Mouse (Mus musculus) adrenal gland, postnatal 4 days (tissue): Measurements from ENCODE around the gene Acoxl. TPM values are rescaled to one million over a fixed set of nuclear protein-coding genes. Genes with fewer than 3 reads are reported as not detected.
"Not testable (repeated sequence)": the region's sequence is repeated elsewhere in the genome, so short reads cannot be mapped to it uniquely, and the experiment has no call there.

Source experiments
- DNase-seq, 2 experiments: peaks; one replicate each; pipeline ENCODE4 v3.0.0; 2021 to 2022; ENCODE audit warnings: low spot score in 2 of 2, mixed read lengths in 2 of 2
- total RNA-seq, 2 experiments: library from RNA; stranded (reverse); gene quantifications; 2 replicates each; pipeline ENCODE4 v1.2.3; 2021

Acoxl gene
- total RNA-seq, 2 experiments from 2014 or later = 0.20 to 0.42 TPM

DNA sequence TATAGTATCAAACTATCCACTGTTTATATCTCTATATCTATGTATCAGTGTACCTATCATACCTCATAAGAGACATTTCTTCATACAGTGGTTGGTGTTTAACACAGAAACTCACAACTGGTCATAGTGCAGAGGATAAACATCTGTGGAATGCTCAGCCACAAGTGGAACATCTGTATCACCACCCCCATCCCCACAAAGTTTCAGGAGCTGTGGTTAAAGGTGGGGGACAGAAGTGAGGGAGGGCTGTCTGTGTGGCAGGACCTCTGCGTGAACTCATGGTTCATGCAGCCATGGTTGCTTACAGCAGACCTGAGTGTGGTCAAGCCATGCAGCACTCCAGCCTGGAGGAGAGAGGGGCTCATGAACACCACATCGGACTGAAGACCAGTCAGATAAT lies 234.9 kb downstream of the Acoxl start:
- no peak for DNase-seq

DNA sequence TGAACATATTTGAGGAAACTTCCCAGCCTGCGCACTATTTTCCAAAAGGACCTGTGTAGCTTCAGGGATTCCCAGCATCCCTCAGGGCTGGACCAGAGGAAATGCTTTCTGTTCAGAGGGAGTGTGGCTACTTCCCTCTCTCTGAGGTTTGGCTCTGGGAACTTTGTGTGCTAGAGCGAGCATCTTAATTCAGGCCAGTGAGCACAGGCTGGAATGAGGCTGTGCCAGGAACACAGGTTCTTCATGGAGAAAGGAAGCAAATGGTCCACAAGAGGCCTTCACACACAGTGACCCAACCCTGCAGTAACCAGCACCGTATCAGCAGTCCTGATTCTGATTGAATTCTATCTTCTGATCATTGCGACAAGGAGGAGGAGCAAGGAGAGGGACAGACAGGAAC lies 238.3 kb downstream of the Acoxl start:
- DNase-seq = no peak

DNA sequence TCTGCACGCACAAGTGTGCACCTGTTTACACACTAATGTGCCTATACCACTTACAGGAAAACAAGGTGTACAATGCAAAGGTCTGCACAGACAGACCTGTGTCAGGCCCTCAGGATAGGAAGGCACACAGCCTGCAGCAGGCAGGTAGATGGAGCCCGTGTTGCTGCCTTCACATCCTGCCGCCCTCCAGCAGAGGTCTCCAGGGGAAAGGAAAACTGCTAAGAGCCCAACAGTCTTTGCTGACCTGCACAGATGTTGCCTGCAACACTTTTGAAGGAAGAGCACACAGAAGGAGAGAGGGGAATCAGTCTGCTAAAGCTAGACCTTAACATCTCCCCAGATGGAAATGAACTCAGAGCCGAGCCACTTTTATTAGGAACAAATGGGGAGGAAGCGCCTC lies 240.2 kb downstream of the Acoxl start:
- DNase-seq = no peak

DNA sequence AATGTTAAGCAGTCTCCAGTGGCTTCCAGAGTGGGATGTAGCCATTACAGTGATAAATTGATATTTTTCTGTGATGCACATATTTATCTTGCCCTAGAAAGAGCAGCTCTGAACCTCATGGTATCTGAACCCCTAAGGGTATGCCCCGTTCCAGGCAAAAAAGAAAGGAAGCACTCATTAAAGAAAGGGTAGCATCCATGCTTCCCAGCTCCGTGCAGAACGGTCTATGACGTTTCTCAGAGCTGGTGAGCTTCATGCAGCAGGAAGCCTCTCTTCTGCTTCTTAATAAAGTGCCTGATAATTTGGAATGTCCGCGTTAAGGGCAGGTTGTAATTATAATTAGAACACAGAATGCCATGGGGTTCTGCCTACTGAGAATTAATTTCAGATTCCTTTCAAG lies 240.6 kb downstream of the Acoxl start:
- DNase-seq = no peak

DNA sequence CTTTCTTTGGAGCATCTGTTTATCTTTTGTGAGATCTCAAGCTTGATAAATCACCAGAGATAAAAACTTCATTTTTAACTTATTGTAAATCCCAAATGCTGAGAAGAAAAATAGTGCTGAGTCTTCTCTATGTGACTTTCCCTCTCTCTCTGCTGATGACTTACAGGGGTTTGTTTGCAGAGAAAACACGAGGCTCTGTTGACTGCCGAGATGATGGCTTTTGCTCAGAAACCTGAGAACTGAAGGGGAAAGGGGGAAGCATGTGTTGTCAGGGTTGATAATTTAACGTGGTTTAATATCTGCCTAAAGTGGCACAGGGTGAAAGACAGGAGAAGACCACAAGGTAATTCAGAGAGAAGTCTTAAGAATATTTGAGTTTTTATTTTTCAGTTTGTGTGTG lies 245.2 kb downstream of the Acoxl start:
- no peak for DNase-seq

DNA sequence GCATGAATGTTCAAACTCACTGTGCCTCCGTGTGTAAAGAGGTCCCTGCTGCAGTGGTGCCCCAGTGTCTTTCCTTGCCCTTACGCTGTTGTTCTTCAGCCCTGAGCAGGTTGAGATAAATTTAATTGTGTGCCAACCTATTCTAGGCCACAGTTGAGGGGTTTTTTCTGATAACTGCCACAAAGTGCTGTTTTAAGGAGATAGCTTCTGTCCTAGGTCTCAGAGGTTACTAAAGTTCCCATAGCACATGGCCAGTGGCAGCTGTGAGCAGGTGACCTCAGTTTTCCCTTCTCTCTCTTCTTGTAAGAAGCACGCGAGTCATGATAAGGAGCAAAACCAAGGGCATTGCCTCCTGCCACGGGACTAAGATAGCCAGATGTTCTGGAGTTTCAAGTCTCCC lies 245.9 kb downstream of the Acoxl start:
- DNase-seq = no peak

DNA sequence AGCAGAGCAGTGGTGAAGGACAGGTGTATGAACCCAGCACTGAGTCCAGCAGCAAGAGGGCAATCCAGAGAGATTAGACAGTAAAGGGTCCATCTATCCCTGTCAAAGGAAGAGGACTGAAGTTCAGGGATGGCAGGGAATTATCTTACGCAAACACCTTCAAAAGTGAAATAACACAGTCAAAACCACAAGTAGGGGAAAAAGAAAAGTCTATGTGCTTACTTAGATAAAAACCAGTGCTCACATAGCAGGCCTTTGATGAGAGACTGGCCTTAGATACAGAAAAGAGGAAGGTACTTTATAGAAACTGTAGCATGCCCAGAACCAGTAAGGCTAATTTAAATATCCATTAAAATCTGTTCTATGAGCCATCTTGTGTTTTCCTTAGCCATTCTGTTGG lies 246.8 kb downstream of the Acoxl start:
- DNase-seq = no peak

DNA sequence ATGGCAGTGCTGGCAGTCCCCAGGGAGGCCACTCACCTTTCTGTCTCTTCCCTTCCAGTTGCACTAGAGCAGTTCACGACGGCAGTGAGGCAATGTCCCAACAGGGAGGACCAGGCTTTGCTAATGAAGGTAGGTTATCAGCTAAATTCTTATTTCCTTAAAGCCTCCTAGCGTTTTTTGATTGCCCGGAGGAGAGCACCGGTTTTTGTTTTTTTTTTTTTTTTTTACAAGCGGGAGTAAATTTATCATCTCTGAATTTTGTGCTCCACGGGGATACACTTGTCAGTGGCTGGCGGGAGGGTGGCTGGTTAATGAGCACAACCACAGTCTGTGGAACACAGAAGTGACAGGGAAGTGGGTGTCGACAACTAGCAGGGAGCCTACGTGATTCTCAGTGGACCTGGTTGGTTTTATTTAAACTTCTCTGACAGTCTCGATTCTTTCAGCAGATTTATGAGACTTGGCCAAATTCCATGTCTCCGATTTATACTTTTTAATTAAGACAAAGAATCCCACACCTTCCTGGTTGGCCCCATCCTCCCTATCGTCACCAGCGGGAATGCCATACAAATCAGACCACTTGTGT lies 247.7 kb downstream of the Acoxl start:
- no peak for DNase-seq

DNA sequence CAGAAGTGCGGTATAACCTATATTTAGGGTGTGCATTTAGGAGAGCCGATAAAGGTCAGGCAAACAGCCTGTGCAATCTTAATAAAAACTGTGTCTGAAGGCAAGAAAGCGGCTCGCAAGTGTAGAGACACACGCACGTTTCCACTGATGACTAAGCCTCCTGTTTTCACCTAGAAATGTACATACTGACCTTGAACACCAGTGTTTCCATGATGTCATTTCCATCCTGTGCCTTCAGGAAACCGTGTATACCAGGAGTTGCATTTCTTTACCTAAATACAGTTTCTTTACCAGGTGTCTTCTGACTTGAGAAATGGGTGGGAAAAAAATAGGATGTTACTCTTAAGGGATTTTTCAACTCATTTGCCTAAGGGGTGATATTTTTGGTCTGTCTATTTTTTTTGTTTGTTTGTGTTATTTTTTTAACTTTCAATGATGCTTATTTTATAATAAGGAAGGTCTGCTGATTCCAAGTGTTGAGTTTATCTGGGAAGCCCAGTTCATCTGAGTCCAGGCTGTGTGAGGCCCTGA lies 248.4 kb downstream of the Acoxl start:
- DNase-seq = no peak

DNA sequence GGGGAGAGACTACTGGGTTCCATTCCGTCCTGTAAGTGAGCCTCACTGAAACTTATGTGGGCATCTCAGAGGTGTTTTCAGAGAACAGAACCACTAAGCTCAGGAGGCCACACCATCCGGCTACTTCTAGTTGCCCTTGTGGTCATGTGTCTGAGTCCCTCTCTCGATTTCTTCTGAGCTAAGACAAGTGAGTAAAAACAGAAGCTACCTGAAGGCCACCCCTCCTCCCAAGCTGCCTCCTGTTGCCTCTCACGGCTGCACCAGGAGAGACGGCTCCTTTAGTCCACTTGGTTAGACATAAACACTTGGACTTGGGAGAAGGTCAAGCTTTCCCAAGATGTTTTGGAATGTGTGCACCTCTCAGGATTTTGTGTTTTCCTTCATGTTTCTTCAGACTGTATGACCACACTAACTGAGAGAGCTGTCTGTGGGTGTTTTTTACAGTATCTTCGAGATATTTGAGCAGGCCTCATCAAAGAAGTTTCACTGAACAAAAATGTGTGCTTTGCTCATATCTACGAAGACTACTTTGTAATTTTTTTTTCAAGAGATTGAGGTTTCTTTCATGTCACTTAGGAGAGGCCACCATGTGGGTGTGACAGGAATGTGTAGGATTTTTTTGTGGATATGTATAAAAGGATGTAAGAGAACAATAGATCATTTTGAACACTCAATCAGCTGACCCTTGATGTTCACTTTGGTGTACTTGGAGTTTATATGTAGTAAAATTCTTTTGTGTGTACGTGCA lies 249.3 kb downstream of the Acoxl start:
- DNase-seq = no peak

DNA sequence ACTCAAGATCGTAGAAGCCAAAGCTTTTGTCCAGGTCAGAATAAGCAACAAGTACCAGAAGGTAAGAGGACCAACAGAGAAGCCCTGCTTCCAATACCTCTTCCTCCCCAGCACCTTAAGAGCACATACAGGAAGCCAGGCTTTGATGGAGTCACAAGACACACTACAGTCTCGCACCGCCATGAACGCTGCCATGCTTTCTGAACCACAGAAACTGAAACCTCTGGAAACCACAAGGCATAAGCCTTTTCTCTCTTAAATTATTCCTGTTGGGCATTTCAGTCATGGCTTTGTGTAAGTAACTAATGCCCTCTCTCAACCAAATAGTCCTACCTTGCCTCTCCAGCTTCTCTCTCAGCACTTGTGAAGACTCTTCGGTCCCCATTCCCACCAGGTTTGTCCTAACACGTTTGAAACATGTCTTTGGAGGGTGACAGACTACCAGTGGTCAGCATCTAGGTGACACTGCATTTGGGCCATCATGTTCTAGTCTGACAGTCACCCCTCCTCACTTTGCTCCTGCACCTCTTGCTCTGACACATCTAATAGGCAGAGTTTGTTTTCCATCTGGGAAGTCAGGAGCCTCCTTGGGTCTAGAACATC lies 251.7 kb downstream of the Acoxl start:
- DNase-seq = no peak

DNA sequence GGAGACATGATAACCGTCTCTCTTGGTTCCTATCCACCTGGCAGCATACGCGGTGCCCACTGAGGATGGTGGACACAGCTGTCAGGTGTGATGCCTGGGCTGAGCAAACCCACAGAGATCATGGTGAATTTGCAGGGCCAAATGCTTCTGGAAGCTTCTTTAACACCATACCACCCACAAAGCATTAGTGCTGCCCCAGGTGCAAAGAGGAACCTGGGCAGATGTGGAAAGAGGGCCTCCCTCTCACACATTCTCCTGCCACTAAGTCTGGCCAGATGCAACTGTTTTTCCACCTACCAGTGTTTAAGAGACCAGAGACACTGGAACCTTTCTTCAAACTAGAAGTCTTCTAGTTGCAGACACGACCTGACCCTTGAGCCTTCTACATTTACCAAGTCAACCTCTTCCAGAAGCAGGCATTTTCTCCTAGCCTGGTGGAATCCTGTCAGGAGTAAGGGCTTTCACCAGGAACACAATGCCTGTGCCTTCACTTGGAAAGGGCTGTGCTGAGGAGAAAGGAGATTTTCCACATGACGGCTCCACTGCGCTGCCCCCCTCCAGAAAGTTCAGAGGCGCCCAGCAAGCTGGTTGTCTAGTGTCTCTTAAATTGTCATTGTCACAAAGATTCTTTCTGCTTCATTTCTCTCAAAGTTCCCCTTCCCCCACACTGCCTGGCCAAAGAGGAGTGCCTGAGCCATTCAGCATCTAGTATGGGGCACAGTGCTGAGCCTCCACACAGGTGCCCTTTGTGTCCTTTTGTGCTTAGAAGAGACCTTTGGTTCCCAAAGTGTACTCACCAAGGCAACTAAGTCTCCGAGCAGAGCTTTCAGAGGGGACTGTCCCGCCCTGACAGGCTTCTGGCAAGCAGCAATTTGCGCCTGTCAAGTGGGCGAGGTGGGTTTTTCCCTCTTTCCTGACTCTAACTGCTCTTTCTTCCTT lies 253.0 kb downstream of the Acoxl start:
- no peak for DNase-seq

DNA sequence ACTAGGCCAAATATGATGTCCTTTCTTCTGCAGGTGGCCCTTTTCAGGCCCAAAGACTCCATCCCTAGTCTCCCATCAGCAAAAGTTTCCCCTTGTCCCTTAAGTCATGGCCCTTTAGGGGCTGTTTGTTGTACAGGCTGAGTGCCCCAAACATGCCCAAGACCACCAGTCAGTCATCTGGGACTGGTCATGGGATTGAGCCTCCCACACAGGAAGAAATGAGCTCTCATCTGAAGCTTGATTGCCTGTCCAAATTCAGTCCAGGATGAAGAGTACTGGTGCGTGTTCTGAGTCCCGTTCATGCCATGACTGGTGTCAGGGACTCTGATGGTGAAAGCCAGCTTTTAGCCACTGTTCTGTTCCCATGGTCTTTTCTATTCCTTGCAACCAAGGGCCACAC lies 253.8 kb downstream of the Acoxl start:
- no peak for DNase-seq

DNA sequence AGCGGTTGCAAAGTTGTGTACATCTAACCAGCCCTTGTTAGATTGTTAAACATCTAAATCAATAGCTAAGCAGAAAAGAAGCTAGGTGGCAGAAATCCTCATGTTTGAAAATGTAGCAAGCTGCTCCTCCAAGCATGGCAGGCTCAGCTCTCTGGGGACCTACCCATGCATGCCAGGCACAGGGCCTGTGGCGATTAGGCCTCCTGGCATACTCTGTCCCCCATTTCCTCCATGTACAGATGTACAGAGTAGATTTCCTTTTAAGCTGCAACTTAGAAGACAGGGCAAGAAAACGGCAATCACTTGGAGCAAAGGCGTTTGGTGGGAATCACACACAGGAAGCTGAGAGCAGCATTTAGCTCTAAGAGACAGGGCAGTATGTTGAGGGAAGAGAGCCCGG lies 255.5 kb downstream of the Acoxl start:
- no peak for DNase-seq

DNA sequence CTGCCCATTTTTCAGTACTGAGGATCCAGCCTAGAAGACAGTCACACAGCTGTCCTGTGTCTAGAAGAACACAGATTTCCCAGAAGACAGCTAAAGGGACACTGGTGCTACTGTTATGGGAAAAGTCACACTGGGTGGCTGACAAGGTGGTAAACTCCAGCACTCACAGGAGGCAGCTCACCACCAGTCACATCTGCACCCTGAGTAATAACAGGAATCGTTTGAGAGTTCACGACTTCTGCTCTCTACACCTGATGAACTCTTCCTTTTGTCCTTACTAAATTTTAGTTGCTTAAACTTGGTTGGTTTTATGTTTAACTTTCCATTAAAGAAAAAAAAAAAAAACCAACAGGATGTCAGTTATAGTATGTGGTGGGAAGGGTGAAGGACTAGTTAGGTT lies 255.9 kb downstream of the Acoxl start:
- DNase-seq = no peak

DNA sequence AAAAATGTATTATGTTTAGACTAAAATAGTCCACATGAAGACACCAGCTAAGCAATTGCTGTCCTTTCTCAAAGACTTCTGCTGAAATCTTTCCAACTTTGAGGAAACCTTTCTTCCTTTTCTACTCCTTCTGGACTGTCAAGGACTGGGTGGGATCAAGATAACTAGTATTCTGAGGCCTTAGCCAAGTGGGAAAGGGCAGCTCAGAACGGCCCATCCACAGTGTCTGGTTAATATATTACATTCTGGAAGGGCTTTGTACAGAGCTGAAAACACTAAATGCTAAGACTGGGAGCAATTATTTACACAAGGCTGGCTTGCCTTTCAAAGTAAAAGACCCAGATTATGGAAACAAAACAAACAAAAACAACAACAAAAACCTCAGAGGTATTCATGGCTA lies 256.6 kb downstream of the Acoxl start:
- no peak for DNase-seq

DNA sequence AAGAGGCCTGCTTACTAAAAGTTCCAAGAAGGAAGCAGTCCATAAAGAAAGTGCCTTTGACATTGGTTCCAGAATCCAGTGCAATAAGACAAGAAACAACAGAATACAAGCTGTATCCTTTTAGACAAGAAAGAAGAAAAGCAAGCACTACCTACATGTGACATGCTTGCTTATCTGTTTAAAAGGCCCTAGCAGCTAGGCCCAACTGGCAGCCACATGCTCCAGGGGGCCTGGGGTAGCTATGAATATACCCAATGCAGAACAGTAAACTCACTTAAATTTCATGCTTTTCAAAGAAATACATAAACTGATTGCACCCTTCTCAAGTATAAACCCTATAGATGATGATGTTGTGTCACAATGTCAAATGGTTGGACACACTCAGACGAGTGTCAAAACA lies 257.4 kb downstream of the Acoxl start:
- no peak for DNase-seq

DNA sequence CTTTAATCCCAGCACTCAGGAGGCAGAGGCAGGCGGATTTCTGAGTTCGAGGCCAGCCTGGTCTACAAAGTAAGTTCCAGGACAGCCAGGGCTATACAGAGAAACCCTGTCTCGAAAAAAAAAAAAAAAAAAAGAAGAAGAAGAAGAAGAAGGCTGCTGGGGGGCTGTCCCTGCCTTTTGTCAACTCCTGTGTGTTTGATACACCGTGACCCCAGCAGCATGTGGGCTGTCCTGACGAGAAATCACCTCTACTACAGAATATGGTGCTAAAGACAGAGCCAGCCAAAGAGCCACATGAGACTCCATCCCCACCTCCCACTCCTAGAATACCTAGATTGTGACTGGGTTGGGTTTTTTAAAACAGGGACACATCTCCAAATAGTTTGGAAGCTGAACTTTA lies 259.4 kb downstream of the Acoxl start:
- not testable (repeated sequence) for DNase-seq

DNA sequence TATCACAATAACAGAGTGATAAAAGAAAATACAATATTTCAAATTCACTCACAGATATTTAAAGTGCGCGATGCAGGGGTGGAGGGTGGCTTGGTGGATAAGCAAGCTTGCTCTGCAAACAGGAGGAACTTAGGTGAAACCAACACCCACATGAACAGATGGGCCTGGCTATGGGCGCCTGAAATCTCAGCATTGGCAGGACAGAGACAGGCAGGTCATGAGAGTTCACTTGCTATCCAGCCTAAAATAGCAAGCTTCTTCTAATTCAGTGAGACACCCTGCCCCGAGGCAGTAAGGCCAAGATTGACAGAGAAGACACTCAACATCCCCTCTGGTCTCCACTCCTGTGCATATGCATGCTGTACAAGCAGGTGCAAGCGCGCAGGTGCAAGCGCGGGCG lies 263.4 kb downstream of the Acoxl start:
- DNase-seq = no peak

DNA sequence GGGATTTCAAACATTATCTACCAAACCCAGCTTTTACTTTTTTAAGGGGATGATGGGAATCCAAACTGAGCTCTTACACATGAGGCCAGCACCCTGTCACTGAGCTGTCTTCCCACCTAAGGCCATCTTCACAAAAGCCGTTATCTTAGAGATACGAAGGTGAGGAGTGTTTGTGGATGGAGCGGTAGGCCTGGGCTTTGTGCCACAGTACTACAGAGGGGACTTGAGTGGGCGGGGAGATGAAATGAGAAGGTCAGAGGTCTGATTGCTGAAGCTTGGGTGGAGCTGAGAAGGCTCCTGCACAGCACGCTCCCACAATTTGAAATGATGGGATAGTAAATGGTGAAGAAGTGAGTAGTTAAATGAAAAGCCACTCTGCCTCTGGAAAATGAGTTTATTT lies 266.1 kb downstream of the Acoxl start:
- no peak for DNase-seq

DNA sequence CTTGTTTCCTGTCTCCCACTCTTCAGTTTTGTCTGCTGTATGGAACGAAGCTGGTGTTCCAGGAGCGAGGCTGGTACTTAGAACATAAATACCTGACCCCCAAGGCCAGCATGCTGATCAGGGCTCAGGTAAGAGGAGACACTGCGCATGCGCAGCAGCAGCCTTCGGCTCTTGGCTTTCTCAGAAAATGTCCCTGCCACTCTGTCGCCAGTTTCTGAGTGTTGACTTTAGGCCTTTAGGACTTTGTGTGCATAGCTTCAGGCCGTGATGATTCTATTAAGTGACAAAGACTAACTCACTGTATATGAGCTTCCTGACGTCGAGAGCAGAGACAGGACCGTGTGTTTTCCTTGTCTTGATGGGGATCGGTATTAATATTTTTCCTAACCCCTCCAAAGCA lies 267.0 kb downstream of the Acoxl start:
- no peak for DNase-seq

DNA sequence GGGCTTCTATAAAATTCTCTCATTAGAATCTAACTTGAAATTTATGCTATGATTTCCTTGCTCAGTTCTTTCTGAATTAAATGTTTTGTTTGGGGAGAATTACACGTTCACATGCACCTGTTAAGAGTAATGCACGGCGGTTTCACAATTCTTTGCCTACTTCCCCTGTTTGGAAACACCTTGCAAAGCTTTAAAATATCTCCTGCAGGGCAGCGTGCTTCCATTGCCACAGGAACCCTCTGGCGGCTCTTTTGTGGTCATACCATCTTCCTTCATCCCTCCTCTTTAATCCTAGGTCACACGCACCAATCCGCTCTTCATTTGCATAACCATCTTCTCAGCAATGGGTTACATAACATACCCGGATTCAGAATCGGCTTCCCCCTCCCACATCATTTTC lies 272.9 kb downstream of the Acoxl start:
- no peak for DNase-seq
